Mouse (Mus musculus) intestine, embryonic 16.5 days (tissue): ENCODE data around the gene Hpf1. TPM values are rescaled to one million over a fixed set of nuclear protein-coding genes. Genes with fewer than 3 reads are reported as not detected.

ENCODE experiments used
- ATAC-seq: fragments of 200-750 bp; cut with Nextera tagmentation; 2 replicates; pipeline ENCODE4 v1.8.0; 2017; ENCODE audit warnings: moderate TSS enrichment, moderate library complexity
- H3K27ac ChIP-seq: fragments of 300-500 bp; sonication (generic); 2 replicates; pipeline ENCODE4 v1.5.1; 2014; ENCODE audit warnings: mild to moderate bottlenecking, low read length
- H3K27me3 ChIP-seq: fragments of 300-500 bp; sonication (generic); replicated peaks from 2 replicates; pipeline ENCODE4 v1.6.1; 2014; ENCODE audit warnings: low read length, control low read depth, mixed read lengths; ENCODE audit not compliant: control insufficient read depth, insufficient read depth
- H3K36me3 ChIP-seq: fragments of 300-500 bp; sonication (generic); 2 replicates; pipeline ENCODE4 v1.6.1; 2014; ENCODE audit warnings: low read length, control low read depth; ENCODE audit not compliant: control insufficient read depth, insufficient read depth
- H3K4me1 ChIP-seq: fragments of 300-500 bp; sonication (generic); 2 replicates; pipeline ENCODE4 v1.6.1; 2014; ENCODE audit warnings: low read length, control low read depth, mixed read lengths; ENCODE audit not compliant: control insufficient read depth, insufficient read depth
- H3K4me2 ChIP-seq: fragments of 300-500 bp; sonication (generic); 2 replicates; pipeline ENCODE4 v1.6.1; 2014; ENCODE audit warnings: low read depth, low read length, control low read depth
- H3K4me3 ChIP-seq: fragments of 300-500 bp; sonication (generic); 2 replicates; pipeline ENCODE4 v1.5.1; 2014; ENCODE audit warnings: mild to moderate bottlenecking, low read length
- H3K9ac ChIP-seq: fragments of 300-500 bp; sonication (generic); 2 replicates; pipeline ENCODE4 v1.6.1; 2014; ENCODE audit warnings: low read depth, low read length
- H3K9me3 ChIP-seq: fragments of 300-500 bp; sonication (generic); 2 replicates; pipeline ENCODE4 v1.6.1; 2016; ENCODE audit warnings: low read length, control low read depth; ENCODE audit not compliant: control insufficient read depth
- WGBS: fragments of 180-500 bp; shearing (Covaris S2); extraction: QIAGEN DNeasy Blood & Tissue Kit; methylation state at CpG from one replicate; pipeline ENCODE4 v1.1.7; 2014; 5-methylcytosine and 5-hydroxymethylcytosine counted together
- polyA plus RNA-seq: library from polyadenylated mRNA; unstranded; fragments of >200 nt; fragmentation: Nextera tagmentation; extraction: Ambion mirVana; gene quantifications from 2 replicates; pipeline ENCODE4 v1.2.1, GENCODE M21; 2015

Gene Hpf1
- polyA plus RNA-seq, 1 experiment from 2014 or later, result 79.9 TPM

DNA sequence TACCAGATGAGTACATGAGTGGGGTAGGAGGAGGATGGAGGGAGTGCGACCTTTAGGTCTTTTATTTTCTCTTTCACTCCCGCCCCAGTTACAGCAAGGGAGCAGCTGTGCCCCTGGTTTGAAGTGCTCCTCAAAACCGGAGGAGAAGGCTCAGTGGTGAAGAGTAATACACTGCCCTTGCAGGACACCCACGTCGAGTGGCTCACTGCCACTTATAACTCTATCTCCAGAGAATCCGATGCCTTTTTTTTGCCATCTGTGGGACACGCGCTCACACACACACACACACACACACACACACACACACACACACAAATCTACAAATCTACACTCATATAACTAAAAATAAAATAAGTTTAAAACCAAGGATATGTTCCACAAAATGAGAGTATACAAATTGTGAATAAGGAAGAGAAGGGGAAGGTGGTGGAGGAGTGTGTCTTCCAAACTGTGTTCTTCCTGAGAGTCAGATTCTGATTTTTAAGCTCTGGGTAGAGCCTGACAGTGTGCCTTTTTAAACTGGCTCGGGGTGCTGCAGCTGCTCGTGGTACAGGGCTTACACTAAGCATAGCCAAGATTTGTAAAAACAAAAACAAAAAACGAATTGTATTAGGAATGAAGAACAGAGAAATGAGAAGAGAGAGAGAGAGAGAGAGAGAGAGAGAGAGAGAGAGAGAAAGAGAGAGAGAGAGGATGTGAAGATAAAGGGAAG is 931 bp upstream of the Hpf1 start:
- no peak overlapping the region for H3K4me3 ChIP-seq
- WGBS, result 87% methylated on average over 11 of the region's 11 CpGs

DNA sequence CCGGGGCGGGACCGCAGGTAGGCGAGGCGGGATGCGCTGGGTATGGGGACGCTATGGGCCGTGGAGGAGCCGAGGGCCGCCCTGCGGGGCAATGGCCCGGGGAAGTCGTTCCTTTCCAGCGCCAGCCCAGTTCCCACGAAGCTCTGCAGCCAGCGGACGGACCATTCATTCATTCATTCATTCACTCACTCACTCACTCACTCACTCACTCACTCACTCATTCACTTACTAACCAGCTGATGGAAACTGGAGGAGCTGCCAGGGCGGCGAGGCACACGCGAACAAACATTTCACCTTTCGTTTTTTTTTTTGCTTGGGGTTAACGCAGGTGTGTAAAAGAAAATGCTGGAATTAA is 279 bp downstream of the Hpf1 start:
- H3K4me3 ChIP-seq, result peak overlapping the region; percentile 78
- H3K9ac ChIP-seq, result peak overlapping the region; percentile 79
- H3K4me1 ChIP-seq, result peaks cover 9% of the 10 kb centered on the region
- WGBS, result under 1% methylated on average over 21 of the region's 23 CpGs
- no peak overlapping the region for H3K27ac ChIP-seq
- H3K36me3 ChIP-seq, result peaks cover 2% of the 10 kb centered on the region; the same call in 1 of the 2 replicates
- no peaks in the 10 kb centered on the region for H3K9me3 ChIP-seq
- 0 out of 2 replicates have a peak, but pooled peaks cover 2% of the 10 kb centered on the region for H3K27me3 ChIP-seq
- ATAC-seq, result no peak
- peak overlapping the region; percentile 68 for H3K4me2 ChIP-seq

More for the DNA sequence above, 931 bp upstream of the Hpf1 start:
- no peaks in the 10 kb centered on the region for H3K9me3 ChIP-seq
- peaks cover 2% of the 10 kb centered on the region; the same call in 1 of the 2 replicates for H3K36me3 ChIP-seq
- H3K27me3 ChIP-seq, result 0 out of 2 replicates have a peak, but pooled peaks cover 2% of the 10 kb centered on the region
- no peak overlapping the region for H3K27ac ChIP-seq
- H3K4me2 ChIP-seq, result 0 out of 2 replicates have a peak overlapping the region, but pooled peaks have one; percentile 68
- no peak for ATAC-seq
- H3K4me1 ChIP-seq, result peaks cover 9% of the 10 kb centered on the region
- no peak overlapping the region for H3K9ac ChIP-seq

DNA sequence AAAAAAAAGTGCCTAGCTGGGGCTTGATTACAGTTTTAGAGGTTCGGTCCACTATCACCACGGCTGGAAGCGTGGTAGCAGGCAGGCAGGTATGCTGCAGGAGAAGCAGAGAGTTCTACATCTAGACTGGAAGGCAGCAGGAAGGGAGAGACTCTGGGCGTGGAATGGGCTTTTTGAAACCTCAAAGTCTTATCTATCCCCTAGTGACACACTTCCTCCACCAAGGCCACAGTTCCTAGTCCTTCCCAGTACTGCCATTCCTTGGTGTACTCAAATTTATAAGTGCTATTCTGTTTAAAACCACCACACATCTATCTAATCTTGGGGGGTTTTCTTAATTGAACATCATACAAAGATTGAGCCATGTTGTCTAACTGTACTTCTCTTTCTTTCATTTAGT is 1.5 kb downstream of the Hpf1 start:
- H3K9me3 ChIP-seq, result no peaks in the 10 kb centered on the region
- peaks cover 2% of the 10 kb centered on the region; the same call in 1 of the 2 replicates for H3K36me3 ChIP-seq
- H3K27me3 ChIP-seq, result 0 out of 2 replicates have a peak, but pooled peaks cover 2% of the 10 kb centered on the region
- H3K27ac ChIP-seq, result no peak overlapping the region
- ATAC-seq, result no peak
- peaks cover 9% of the 10 kb centered on the region for H3K4me1 ChIP-seq
- H3K4me2 ChIP-seq, result no peak overlapping the region
- no peak overlapping the region for H3K4me3 ChIP-seq
- WGBS, result 90% methylated on average over 4 of the region's 4 CpGs
- H3K9ac ChIP-seq, result no peak overlapping the region

DNA sequence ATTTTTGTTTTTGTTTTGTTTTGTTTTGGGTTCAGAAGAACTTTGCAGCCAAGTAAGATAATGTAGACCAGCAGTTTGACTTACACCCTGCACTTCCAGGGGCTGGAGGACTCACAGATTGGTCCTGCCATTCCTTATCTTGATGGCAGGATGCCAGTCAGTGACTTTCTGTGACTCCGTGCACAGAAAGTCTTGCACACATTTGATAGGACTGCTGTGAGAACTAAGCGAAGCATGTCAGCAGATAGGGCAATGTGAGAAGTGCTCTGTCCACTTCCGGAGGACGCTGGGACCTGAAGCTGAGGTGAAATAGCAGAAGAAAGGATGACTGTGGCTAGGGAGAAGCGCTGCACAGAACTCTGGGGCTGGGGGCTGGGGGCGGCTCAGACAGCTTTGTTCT is 5.7 kb downstream of the Hpf1 start:
- H3K9ac ChIP-seq, result no peak overlapping the region
- H3K36me3 ChIP-seq, result peaks cover 2% of the 10 kb centered on the region; the same call in 1 of the 2 replicates
- H3K4me3 ChIP-seq, result no peak overlapping the region
- no peak overlapping the region for H3K4me2 ChIP-seq
- 86% methylated on average over 6 of the region's 6 CpGs for WGBS
- no peaks in the 10 kb centered on the region for H3K27me3 ChIP-seq
- peaks cover 6% of the 10 kb centered on the region for H3K4me1 ChIP-seq
- ATAC-seq, result no peak
- H3K27ac ChIP-seq, result no peak overlapping the region
- H3K9me3 ChIP-seq, result no peaks in the 10 kb centered on the region

DNA sequence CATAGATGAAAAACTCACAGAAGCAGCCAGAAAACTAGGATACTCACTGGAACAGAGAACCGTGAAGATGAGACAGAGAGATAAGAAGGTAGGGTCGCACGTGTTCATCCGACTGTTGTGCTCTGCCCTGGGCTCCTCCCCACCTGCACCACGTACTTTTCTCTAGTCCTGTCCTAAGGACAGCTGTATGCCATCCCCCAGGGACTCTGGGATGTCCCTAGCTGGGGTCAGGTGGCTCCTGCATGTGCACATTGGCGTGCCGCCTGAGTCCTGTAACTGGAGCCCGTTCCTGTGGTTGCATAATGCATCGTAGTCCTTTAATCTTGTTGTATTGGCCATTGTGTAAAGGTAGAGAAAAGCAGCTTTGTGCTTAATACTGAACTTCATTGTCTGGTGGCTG is 9.9 kb downstream of the Hpf1 start:
- Histone ChIP-seq H3K4me1 (no peaks in the 10 kb centered on the region), H3K4me2 (no peak overlapping the region), H3K9ac (no peak overlapping the region), H3K27ac (no peak overlapping the region), H3K4me3 (no peak overlapping the region), H3K36me3 (no peaks in the 10 kb centered on the region), H3K27me3 (no peaks in the 10 kb centered on the region), H3K9me3 (no peaks in the 10 kb centered on the region)
- no peak for ATAC-seq
- WGBS, result 75% methylated on average over 9 of the region's 9 CpGs

DNA sequence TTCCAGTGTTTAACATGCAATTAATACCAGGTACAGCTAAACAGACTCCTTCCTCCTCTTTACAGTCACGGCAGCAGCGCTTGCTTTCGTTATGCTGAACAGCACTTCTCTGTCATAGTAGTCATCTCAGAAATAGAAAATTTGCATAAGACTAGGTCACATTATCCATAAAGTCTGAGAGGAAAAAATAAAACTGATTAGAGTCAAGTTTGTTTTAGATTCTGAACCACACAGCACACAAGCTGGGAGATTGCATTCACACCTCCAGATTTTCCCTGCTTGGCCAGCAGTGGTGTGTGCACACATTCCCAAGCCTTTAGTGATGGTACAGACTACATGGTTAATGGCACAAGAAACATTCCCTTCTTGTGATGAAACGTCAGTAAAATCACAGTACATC is 21.9 kb downstream of the Hpf1 start:
- no peak overlapping the region for H3K4me2 ChIP-seq
- no peaks in the 10 kb centered on the region for H3K9me3 ChIP-seq
- H3K4me3 ChIP-seq, result no peak overlapping the region
- H3K36me3 ChIP-seq, result peaks cover 4% of the 10 kb centered on the region; the same call in 1 of the 2 replicates
- 72% methylated on average over 4 of the region's 4 CpGs for WGBS
- H3K4me1 ChIP-seq, result no peaks in the 10 kb centered on the region
- no peak overlapping the region for H3K27ac ChIP-seq
- H3K27me3 ChIP-seq, result no peaks in the 10 kb centered on the region
- ATAC-seq, result no peak
- H3K9ac ChIP-seq, result no peak overlapping the region

DNA sequence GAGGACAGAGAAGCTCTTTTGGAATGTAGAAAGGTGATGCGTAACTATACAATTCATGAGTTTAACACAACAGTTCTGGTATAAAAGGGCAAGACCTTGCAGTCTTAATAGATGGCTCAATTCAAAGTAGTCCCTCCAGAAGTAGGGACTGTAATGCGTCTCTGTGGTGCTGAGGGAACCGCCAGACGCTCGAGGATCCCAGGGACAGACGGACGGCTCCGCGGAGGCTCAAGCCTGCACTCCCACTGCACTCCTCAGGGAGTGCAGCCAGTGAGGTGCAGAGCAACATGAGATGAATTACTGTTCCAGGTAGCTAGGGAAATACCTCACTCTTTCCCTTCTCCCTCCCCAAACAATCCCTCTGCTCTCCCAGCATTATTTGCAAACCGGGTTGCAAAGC is 22.3 kb downstream of the Hpf1 start:
- no peak for ATAC-seq
- no peak overlapping the region for H3K9ac ChIP-seq
- no peak overlapping the region for H3K4me3 ChIP-seq
- no peak overlapping the region for H3K27ac ChIP-seq
- no peaks in the 10 kb centered on the region for H3K9me3 ChIP-seq
- no peak overlapping the region for H3K4me2 ChIP-seq
- H3K36me3 ChIP-seq, result peaks cover 4% of the 10 kb centered on the region; the same call in 1 of the 2 replicates
- WGBS, result 54% methylated on average over 10 of the region's 10 CpGs
- H3K4me1 ChIP-seq, result no peaks in the 10 kb centered on the region
- H3K27me3 ChIP-seq, result no peaks in the 10 kb centered on the region

DNA sequence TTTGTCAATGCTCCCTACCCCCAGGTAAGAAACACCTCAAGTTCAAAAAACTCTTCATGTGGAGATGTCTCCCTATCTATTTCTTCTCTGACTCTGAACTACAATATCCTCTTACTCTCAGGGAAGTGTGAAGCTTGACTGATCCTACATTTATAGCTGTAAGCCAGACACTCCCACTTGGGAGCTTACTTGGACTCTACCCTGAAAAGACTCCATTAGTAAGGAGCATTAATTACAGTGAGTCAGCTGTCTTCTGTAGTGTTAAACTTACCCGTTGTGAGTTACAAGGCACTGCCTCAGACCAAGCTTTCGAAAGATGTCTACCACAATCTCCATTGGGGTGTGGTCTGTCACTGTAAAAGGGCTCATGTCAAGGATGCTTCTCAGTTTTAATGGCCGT is 28.9 kb downstream of the Hpf1 start:
- Histone ChIP-seq H3K27ac (no peak overlapping the region), H3K4me2 (no peak overlapping the region), H3K9ac (no peak overlapping the region), H3K9me3 (no peaks in the 10 kb centered on the region), H3K4me1 (no peaks in the 10 kb centered on the region), H3K36me3 (peaks cover 2% of the 10 kb centered on the region; the same call in 1 of the 2 replicates), H3K4me3 (no peak overlapping the region), H3K27me3 (no peaks in the 10 kb centered on the region)
- peak; percentile 91 for ATAC-seq
- WGBS, result 77% methylated on average over 3 of the region's 3 CpGs

DNA sequence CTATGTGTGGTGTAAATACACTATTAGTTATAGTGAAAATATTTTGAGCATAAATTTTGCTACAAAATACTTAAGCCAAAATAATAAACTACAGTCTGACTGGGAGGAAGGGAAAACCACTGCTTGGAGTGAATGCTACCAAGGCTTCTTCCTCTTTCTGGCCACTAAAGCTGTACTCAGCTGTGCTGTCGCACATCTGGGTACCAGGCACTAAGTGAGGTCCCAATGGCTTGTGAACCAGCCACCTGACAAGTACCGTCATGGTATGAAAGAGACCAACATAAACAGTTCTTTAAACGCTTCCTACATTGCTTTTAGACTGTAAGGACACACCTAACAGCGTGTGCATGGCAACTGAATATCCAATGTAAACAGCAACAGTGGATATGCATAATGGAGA is 30.0 kb downstream of the Hpf1 start:
- no peak overlapping the region for H3K27ac ChIP-seq
- no peaks in the 10 kb centered on the region for H3K9me3 ChIP-seq
- H3K4me2 ChIP-seq, result no peak overlapping the region
- no peak for ATAC-seq
- peaks cover 2% of the 10 kb centered on the region; the same call in 1 of the 2 replicates for H3K36me3 ChIP-seq
- WGBS, result 83% methylated on average over 4 of the region's 4 CpGs
- no peak overlapping the region for H3K4me3 ChIP-seq
- H3K27me3 ChIP-seq, result no peaks in the 10 kb centered on the region
- H3K9ac ChIP-seq, result no peak overlapping the region
- no peaks in the 10 kb centered on the region for H3K4me1 ChIP-seq

DNA sequence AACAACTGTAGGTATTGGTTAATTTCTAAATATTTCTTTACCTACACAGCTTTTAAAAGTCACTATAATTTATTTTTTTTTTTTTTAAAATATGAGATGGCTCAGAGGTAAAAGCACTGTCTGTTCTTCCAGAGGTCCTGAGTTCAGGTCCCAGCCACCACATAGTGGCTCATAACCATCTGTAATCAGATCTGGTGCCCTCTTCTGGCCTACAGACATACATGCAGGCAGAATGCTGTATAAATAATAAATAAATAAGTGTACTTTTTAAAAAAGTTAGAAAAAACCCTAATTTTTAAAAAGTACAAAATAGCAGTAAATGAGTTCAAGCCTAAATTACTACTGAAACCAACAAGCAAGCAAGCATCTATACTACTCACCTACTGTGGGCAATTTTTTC is 43.4 kb downstream of the Hpf1 start:
- Histone ChIP-seq H3K4me1 (no peaks in the 10 kb centered on the region), H3K9me3 (no peaks in the 10 kb centered on the region), H3K36me3 (no peaks in the 10 kb centered on the region), H3K27ac (no peak overlapping the region), H3K27me3 (no peaks in the 10 kb centered on the region), H3K4me2 (no peak overlapping the region), H3K9ac (no peak overlapping the region), H3K4me3 (no peak overlapping the region)
- no peak for ATAC-seq
